In the genomic region with DNA sequence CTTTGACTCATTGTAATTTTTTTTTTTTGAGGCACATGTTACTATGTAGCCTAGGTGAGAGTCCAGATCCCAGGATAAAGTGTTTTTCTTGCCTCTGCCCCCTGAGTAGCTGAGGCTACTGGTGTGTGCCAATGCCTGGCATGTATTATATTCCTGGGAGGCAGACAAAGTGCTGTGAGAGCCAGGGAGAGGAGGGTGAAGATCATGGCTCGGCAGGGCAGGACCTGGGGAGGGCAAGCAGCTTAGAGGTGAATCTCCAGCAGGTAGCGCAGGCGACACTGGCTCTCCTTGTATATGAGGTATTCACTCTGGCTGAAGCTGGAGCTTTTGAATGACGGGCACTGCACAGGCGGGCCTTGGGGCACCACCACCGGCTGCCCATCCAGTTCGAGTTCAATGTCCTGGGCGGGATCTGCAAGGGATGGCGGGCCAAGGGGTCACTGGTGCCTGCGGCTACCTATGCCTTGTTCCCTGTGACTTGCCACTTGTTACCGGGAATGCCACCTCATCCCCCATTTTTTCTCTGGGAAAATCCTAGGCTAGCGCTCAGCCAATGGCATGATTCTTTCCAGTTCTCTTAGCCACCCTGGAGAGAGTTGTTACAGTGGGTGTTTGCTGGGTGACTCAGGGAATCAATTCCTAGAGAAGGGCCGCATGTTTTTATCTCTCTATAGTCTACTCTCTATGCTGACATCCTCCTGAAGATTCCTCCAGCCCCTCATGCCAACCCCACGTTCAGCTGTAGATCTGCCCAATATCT, we compare ENCODE assay signal across 8 mouse cellular contexts. TPM values are rescaled to one million over a fixed set of nuclear protein-coding genes. Genes with fewer than 3 reads are reported as not detected.
A peak's percentile ranks its signal among the peaks of the same experiment; 100 is the strongest.
DNase-seq lines count a peak whose midpoint lies in the region; ATAC-seq and TF ChIP-seq lines count a peak whose summit lies in the region.

No protein-coding gene starts in this region.

- H3K9ac ChIP-seq in embryonic facial prominence, embryonic 13.5 days, result 0 out of 2 replicates have a peak overlapping the region, but pooled peaks have one; percentile 51
- no peak overlapping the region for H3K9ac ChIP-seq in liver, embryonic 12.5 days

- no peaks in the 10 kb centered on the region for H3K9me3 ChIP-seq in embryonic facial prominence, embryonic 13.5 days
- no peaks in the 10 kb centered on the region for H3K9me3 ChIP-seq in liver, embryonic 12.5 days (replicated peaks)

- no peak overlapping the region for H3K4me3 ChIP-seq in left cerebral cortex, adult 2 months
- H3K4me3 ChIP-seq in embryonic facial prominence, embryonic 13.5 days, result no peak overlapping the region
- H3K4me3 ChIP-seq in liver, embryonic 12.5 days, result no peak overlapping the region

- H3K27ac ChIP-seq in left cerebral cortex, adult 2 months, result peak overlapping the region; percentile 83
- peak overlapping the region; percentile 28; the same call in 1 of the 2 replicates for H3K27ac ChIP-seq in embryonic facial prominence, embryonic 13.5 days
- H3K27ac ChIP-seq in liver, embryonic 12.5 days, result no peak overlapping the region

- WGBS in embryonic facial prominence, embryonic 13.5 days, result 59% methylated on average over 14 of the region's 14 CpGs
- 63% methylated on average over 14 of the region's 14 CpGs for WGBS in liver, embryonic 12.5 days (ENCODE audit: insufficient replicate concordance)

- intact Hi-C loops in left cerebral cortex, adult 2 months (cut with DNase I), result loop anchor here (5.0 kb wide), 1 partner anchor 104 kb away; a partner anchor contains a TSS
- intact Hi-C loops in left cerebral cortex, postnatal 14 days (cut with DNase I), result no loop called here

- no peaks in the 10 kb centered on the region for H3K27me3 ChIP-seq in embryonic facial prominence, embryonic 13.5 days
- peaks cover 20% of the 10 kb centered on the region for H3K27me3 ChIP-seq in liver, embryonic 12.5 days (replicated peaks)

- DNase-seq in adrenal gland, postnatal 14 days, result peak; percentile 12
- no peak for DNase-seq in adrenal gland, postnatal 36 days
- DNase-seq in left cerebral cortex, adult 2 months (ENCODE audit: extremely low spot score in 1 of 2, low spot score in 2 of 2), result no peak
- no peak for DNase-seq in left cerebral cortex, postnatal 14 days (ENCODE audit: low spot score in 2 of 2)
- no peak for DNase-seq in thymus, postnatal 14 days
- no peak for DNase-seq in natural killer cell, adult 2 months (ENCODE audit: low spot score in 2 of 2)

- no peak for ATAC-seq in embryonic facial prominence, embryonic 13.5 days (ENCODE audit: insufficient number of reproducible peaks, insufficient read depth, low FRiP score, low TSS enrichment, low read depth)
- no peak for ATAC-seq in liver, embryonic 12.5 days

- no peak for TF ChIP-seq CTCF in left cerebral cortex, adult 2 months (IDR thresholded peaks at IDR 0.05)

- peak overlapping the region; percentile 44 for H3K4me2 ChIP-seq in embryonic facial prominence, embryonic 13.5 days
- 0 out of 2 replicates have a peak overlapping the region, but pooled peaks have one; percentile 24 for H3K4me2 ChIP-seq in liver, embryonic 12.5 days

- H3K4me1 ChIP-seq in embryonic facial prominence, embryonic 13.5 days, result peaks cover 41% of the 10 kb centered on the region
- peaks cover 25% of the 10 kb centered on the region for H3K4me1 ChIP-seq in liver, embryonic 12.5 days

- H3K36me3 ChIP-seq in embryonic facial prominence, embryonic 13.5 days, result no peaks in the 10 kb centered on the region
- no peaks in the 10 kb centered on the region for H3K36me3 ChIP-seq in liver, embryonic 12.5 days

RNA-seq across cellular contexts. Expression of a gene that starts 4.6 kb away (rescaled TPM):
- total RNA-seq in adrenal gland, postnatal 14 days (2021), result 34.2 and 53.4 TPM in 2 replicates
- total RNA-seq in adrenal gland, postnatal 36 days (2021), result 10 to 100 TPM; 28.0 to 37.2 TPM
- 10 to 100 TPM; 35.4 to 38.3 TPM for total RNA-seq in left cerebral cortex, adult 2 months (2021)
- 10 to 100 TPM; 34.1 to 47.5 TPM for total RNA-seq in left cerebral cortex, postnatal 14 days (2021)
- polyA plus RNA-seq in embryonic facial prominence, embryonic 13.5 days (2015; fragmentation: Nextera tagmentation; extraction: Ambion mirVana), result 43.9 and 49.8 TPM in 2 replicates
- 54.6 and 58.0 TPM in 2 replicates for polyA plus RNA-seq in liver, embryonic 12.5 days (2016; fragmentation: Nextera tagmentation; extraction: Ambion mirVana)

RNA-seq across cellular contexts. Expression of a gene that starts 5.4 kb away (rescaled TPM):
- total RNA-seq in adrenal gland, postnatal 14 days (2021), result 0.23 TPM in 1 of 2 replicates, not detected in the other
- total RNA-seq in adrenal gland, postnatal 36 days (2021), result under 1 TPM in 1 of 2 experiments, not detected in 1; 0.13 TPM
- 1 to 10 TPM; 7.4 to 7.6 TPM for total RNA-seq in left cerebral cortex, adult 2 months (2021)
- total RNA-seq in left cerebral cortex, postnatal 14 days (2021), result 1 to 10 TPM; 3.7 to 5.8 TPM
- 0.53 TPM in 1 of 2 replicates, not detected in the other for polyA plus RNA-seq in embryonic facial prominence, embryonic 13.5 days (2015; fragmentation: Nextera tagmentation; extraction: Ambion mirVana)
- 0.10 and 0.19 TPM in 2 replicates for polyA plus RNA-seq in liver, embryonic 12.5 days (2016; fragmentation: Nextera tagmentation; extraction: Ambion mirVana)

RNA-seq across cellular contexts. Expression of a gene that starts 5.6 kb away (rescaled TPM):
- 24.0 and 26.5 TPM in 2 replicates for total RNA-seq in adrenal gland, postnatal 14 days (2021)
- total RNA-seq in adrenal gland, postnatal 36 days (2021), result 10 to 100 TPM; 37.8 to 55.4 TPM
- total RNA-seq in left cerebral cortex, adult 2 months (2021), result 1 to 10 TPM; 4.4 to 4.9 TPM
- total RNA-seq in left cerebral cortex, postnatal 14 days (2021), result 1 to 10 TPM; 3.3 to 3.5 TPM
- 3.2 and 4.1 TPM in 2 replicates for polyA plus RNA-seq in embryonic facial prominence, embryonic 13.5 days (2015; fragmentation: Nextera tagmentation; extraction: Ambion mirVana)
- polyA plus RNA-seq in liver, embryonic 12.5 days (2016; fragmentation: Nextera tagmentation; extraction: Ambion mirVana), result 1.5 and 1.7 TPM in 2 replicates

RNA-seq across cellular contexts. Expression of a gene that starts 18.1 kb away (rescaled TPM):
- 24.3 and 32.2 TPM in 2 replicates for total RNA-seq in adrenal gland, postnatal 14 days (2021)
- 10 to 100 TPM; 20.2 to 27.7 TPM for total RNA-seq in adrenal gland, postnatal 36 days (2021)
- total RNA-seq in left cerebral cortex, adult 2 months (2021), result 100 to 1,000 TPM; 202 to 207 TPM
- 100 to 1,000 TPM; 151 to 170 TPM for total RNA-seq in left cerebral cortex, postnatal 14 days (2021)
- 128 and 133 TPM in 2 replicates for polyA plus RNA-seq in embryonic facial prominence, embryonic 13.5 days (2015; fragmentation: Nextera tagmentation; extraction: Ambion mirVana)
- 27.3 and 30.9 TPM in 2 replicates for polyA plus RNA-seq in liver, embryonic 12.5 days (2016; fragmentation: Nextera tagmentation; extraction: Ambion mirVana)

RNA-seq across cellular contexts. Expression of a gene that starts 23.7 kb away (rescaled TPM):
- total RNA-seq in adrenal gland, postnatal 14 days (2021), result 17.1 and 18.4 TPM in 2 replicates
- total RNA-seq in adrenal gland, postnatal 36 days (2021), result 10 to 100 TPM; 18.9 to 20.2 TPM
- total RNA-seq in left cerebral cortex, adult 2 months (2021), result 10 to 100 TPM; 38.4 to 38.6 TPM
- 10 to 100 TPM; 48.7 to 54.1 TPM for total RNA-seq in left cerebral cortex, postnatal 14 days (2021)
- polyA plus RNA-seq in embryonic facial prominence, embryonic 13.5 days (2015; fragmentation: Nextera tagmentation; extraction: Ambion mirVana), result 74.4 and 75.2 TPM in 2 replicates
- polyA plus RNA-seq in liver, embryonic 12.5 days (2016; fragmentation: Nextera tagmentation; extraction: Ambion mirVana), result 29.1 and 31.6 TPM in 2 replicates
